Mouse (Mus musculus) brain, adult 2 months (tissue): ENCODE measurements at regions not wholly inside any gene's neighbourhood (a gene's known extent, or its start where the extent isn't known, plus 50 kb on each side); places are given as distances from the start of the nearest gene placed in this dataset.
"Not testable (repeated sequence)": the region's sequence is repeated elsewhere in the genome, so short reads cannot be mapped to it uniquely, and the experiment has no call there.

Experiments
- DNase-seq: peaks from one replicate; pipeline ENCODE4 v3.0.0; 2011; ENCODE audit warnings: low read depth, low spot score

GRCm38 (mm10) chr1:149463930-149464329, 497.2 kb downstream of the Pla2g4a start:
- DNase-seq, result peak; percentile 28

GRCm38 (mm10) chr1:149449801-149450493, 511.1 kb downstream of the Pla2g4a start:
- peak; percentile 37 for DNase-seq

DNA sequence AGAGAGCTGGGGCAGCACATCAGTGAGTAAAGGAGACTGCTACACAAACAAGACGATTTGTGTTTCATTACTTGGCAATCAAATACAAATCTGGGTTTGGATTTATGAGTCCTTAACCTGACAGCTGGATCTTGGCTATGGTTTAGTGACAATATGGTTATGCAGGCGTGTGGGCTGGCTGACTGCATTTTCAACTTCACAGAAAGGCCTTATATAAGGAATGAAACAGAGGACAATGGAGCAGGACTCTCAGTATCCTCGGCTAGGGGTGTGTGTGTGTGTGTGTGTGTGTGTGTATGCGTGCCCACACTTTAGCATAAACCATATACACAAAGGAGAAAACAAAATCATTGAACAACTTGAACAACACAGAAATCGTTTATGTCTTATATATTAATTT, 512.6 kb downstream of the Pla2g4a start:
- DNase-seq, result peak; percentile 32

- no peak for DNase-seq
These were observed 550.1 kb downstream of the Pla2g4a start for GRCm38 (mm10) chr1:149411009-149411408.

DNA sequence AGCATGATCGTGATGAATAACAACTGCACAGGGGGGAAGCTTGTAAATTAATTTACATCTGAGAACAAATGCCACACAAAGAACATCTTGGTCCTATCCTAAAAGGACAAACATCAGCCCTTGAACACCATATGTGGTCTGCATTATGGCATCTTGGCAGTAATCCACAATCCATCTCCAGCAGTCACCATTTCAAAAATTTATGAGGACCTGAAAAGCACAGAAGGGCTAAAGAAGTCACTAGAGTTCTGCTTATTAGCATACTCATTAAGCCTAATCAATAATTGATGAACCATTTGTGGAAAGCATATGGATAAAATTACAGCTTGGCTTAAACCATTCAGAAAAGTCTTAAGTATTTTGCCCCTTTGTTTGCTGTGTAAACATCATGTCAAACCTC, 555.7 kb downstream of the Pla2g4a start:
- DNase-seq, result peak; percentile 17

- peak; percentile 95 for DNase-seq
These were observed 572.4 kb downstream of the Pla2g4a start for GRCm38 (mm10) chr1:149388706-149389105.

- peak; percentile 48 for DNase-seq
These were observed 609.7 kb downstream of the Pla2g4a start for GRCm38 (mm10) chr1:149351338-149351907.

DNA sequence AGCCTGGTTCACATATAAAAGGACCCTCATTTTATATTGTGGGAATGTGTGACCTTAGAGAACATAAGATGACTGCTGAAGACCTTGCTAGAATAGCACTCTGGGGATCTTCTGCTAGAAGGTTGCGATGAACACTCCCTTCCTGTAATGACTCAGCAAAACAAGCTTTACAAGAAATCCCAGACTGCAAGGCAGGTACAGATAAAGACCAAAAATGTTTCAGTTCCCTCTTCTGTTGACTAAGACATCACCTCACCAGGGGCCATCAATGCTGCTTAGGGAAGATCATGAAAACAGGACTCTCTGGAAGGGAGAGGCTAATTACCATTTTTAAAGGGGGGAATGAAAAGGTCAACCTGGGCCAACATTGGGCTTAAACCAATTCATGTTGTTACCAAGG, 613.7 kb downstream of the Pla2g4a start:
- DNase-seq, result no peak

GRCm38 (mm10) chr1:149338158-149338557, 622.9 kb downstream of the Pla2g4a start:
- DNase-seq, result peak; percentile 65

- DNase-seq, result peak; percentile 30
These were observed 628.9 kb downstream of the Pla2g4a start for GRCm38 (mm10) chr1:149332239-149332638.

- DNase-seq, result peak; percentile 39
These were observed 633.9 kb downstream of the Pla2g4a start for GRCm38 (mm10) chr1:149327171-149327570.

GRCm38 (mm10) chr1:149323095-149323494, 638.0 kb downstream of the Pla2g4a start:
- no peak for DNase-seq

DNA sequence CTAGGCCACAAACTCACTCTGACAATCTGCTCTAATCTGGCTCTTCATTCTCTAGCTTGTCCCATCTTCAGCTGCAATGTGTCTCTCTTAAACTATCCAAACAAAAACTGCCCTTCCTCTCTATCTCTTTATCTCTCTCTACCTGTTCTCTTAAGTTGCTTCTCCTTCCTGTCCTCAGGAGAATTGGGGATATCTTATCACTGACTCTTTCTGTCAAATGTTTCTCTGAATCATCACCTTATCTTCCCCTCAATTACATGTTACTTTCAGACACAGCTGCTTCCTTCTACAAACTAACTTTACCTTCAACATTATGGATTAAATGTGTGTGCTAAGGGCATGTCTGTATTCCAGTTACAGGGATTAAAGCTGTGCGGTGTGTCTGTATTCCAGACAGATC, 671.4 kb downstream of the Pla2g4a start:
- no peak for DNase-seq

DNA sequence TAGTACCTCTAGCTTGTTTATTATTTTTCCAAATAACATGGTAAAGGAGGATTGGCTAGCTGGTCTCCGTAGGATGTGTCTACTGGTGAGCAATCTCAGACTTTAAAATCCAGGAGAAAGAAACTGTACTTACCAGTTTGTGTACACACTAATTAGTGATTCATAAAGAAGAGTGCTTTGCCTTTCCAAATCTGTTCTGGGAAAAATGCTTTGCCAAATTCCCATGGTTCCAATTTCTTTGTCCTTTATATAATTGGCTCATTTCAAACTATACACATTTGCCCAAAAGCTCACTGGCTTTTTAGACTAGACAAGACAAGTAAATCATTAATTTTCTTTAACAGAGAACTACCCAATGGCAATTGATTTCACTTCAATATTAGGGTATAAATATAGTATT, 686.2 kb downstream of the Pla2g4a start:
- DNase-seq, result peak; percentile 13

GRCm38 (mm10) chr1:149256866-149257265, 704.2 kb downstream of the Pla2g4a start:
- DNase-seq, result peak; percentile 62

GRCm38 (mm10) chr1:149254141-149254540, 706.9 kb downstream of the Pla2g4a start:
- peak; percentile 48 for DNase-seq

GRCm38 (mm10) chr1:149238329-149239015, 722.6 kb downstream of the Pla2g4a start:
- peak; percentile 86 for DNase-seq

GRCm38 (mm10) chr1:149227170-149227569, 733.9 kb downstream of the Pla2g4a start:
- DNase-seq, result not testable (repeated sequence)

- DNase-seq, result no peak
These were observed 734.7 kb downstream of the Pla2g4a start for GRCm38 (mm10) chr1:149226400-149226799.

- DNase-seq, result peak; percentile 63
These were observed 758.5 kb downstream of the Pla2g4a start for GRCm38 (mm10) chr1:149202631-149203030.

DNA sequence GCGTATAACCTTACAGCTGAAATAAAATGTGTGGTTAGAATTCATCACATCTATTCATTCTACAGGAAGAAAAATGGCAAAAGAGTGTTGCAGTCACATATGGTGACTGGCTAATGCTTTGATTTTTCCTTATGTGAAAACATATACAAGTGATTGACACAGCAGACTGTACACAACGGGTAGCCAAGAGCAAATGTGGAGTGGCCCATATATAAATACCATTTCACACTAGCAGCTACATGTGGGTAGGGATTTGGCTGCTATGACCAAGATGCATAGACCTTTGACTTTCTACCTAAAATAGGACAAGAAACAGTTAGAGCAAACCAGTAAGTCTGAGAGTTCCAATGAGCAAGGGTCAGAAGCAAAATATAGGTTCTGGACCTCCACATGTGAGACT, 761.8 kb downstream of the Pla2g4a start:
- no peak for DNase-seq

DNA sequence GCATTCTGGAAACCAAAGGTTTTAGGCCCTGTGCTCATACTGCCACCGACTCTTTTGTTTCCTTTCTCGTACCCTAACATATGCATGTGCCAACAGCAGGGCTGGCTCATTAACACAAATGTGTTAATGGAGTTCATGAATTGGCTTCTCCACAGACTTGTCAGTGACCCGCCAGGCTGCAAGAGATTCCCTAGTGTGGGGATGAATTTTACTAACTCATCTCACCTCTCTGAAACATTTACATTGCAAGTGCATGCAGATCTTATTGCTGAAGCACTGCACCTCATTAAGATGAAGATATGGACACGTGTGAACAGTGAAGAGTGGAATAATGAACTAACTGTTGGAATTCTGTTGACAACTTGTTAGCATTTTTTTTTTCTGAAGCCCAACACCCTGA, 762.2 kb downstream of the Pla2g4a start:
- no peak for DNase-seq
